Mouse (Mus musculus): ENCODE results near the gene Trmt5.

The Trmt5 gene

GRCm38 (mm10) chr12:73286287-73287092 is at the start of gene Trmt5, which contains the start of gene Slc38a6:
TSS of gene Trmt5 (minus strand) at chr12:73286710.
TSS of gene Slc38a6 (plus strand) at chr12:73286779.
- peak; percentile 90 to 93 for DNase-seq (ENCODE audit: low spot score in 2 of 2)

GRCm38 (mm10) chr12:73334051-73334551 is 47.6 kb upstream of the Trmt5 start:
- no peak for DNase-seq (ENCODE audit: low spot score in 2 of 2)

- DNase-seq (ENCODE audit: low spot score in 2 of 2): no peak
Observed at GRCm38 (mm10) chr12:73332701-73333100, 46.2 kb upstream of the Trmt5 start.

GRCm38 (mm10) chr12:73330236-73330635 is 43.7 kb upstream of the Trmt5 start:
- no peak for DNase-seq (ENCODE audit: low spot score in 2 of 2)

GRCm38 (mm10) chr12:73328448-73329167 is 42.1 kb upstream of the Trmt5 start:
- DNase-seq (ENCODE audit: low spot score in 2 of 2): no peak

GRCm38 (mm10) chr12:73327381-73327780 is 40.9 kb upstream of the Trmt5 start:
- DNase-seq (ENCODE audit: low spot score in 2 of 2): no peak

- DNase-seq (ENCODE audit: low spot score in 2 of 2): no peak
Observed at GRCm38 (mm10) chr12:73325617-73326016, 39.1 kb upstream of the Trmt5 start.

- DNase-seq (ENCODE audit: low spot score in 2 of 2): no peak
Observed at GRCm38 (mm10) chr12:73325181-73325580, 38.7 kb upstream of the Trmt5 start.

- no peak for DNase-seq (ENCODE audit: low spot score in 2 of 2)
Observed at GRCm38 (mm10) chr12:73324742-73325141, 38.2 kb upstream of the Trmt5 start.

GRCm38 (mm10) chr12:73324180-73324586 is 37.7 kb upstream of the Trmt5 start:
- peak; percentile 45 to 60 for DNase-seq (ENCODE audit: low spot score in 2 of 2)

- no peak for DNase-seq (ENCODE audit: low spot score in 2 of 2)
Observed at GRCm38 (mm10) chr12:73317706-73318686, 31.5 kb upstream of the Trmt5 start.

GRCm38 (mm10) chr12:73308711-73309110 is 22.2 kb upstream of the Trmt5 start:
- no peak for DNase-seq (ENCODE audit: low spot score in 2 of 2)

- no peak for DNase-seq (ENCODE audit: low spot score in 2 of 2)
Observed at GRCm38 (mm10) chr12:73307750-73308149, 21.2 kb upstream of the Trmt5 start.

- no peak for DNase-seq (ENCODE audit: low spot score in 2 of 2)
Observed at GRCm38 (mm10) chr12:73304636-73305035, 18.1 kb upstream of the Trmt5 start.

- DNase-seq (ENCODE audit: low spot score in 2 of 2): no peak
Observed at GRCm38 (mm10) chr12:73300531-73300930, 14.0 kb upstream of the Trmt5 start.

GRCm38 (mm10) chr12:73298621-73299020 is 12.1 kb upstream of the Trmt5 start:
- peak in 1 of 2 experiments; percentile 10 for DNase-seq (ENCODE audit: low spot score in 2 of 2)

- DNase-seq (ENCODE audit: low spot score in 2 of 2): no peak
Observed at GRCm38 (mm10) chr12:73295505-73296140, 9.1 kb upstream of the Trmt5 start.

- DNase-seq (ENCODE audit: low spot score in 2 of 2): no peak
Observed at GRCm38 (mm10) chr12:73294884-73295283, 8.4 kb upstream of the Trmt5 start.

GRCm38 (mm10) chr12:73288626-73289025 is 2.1 kb upstream of the Trmt5 start:
- no peak for DNase-seq (ENCODE audit: low spot score in 2 of 2)

- DNase-seq (ENCODE audit: low spot score in 2 of 2): no peak
Observed at GRCm38 (mm10) chr12:73287609-73288008, 1.1 kb upstream of the Trmt5 start.

- DNase-seq (ENCODE audit: low spot score in 2 of 2): no peak
Observed at GRCm38 (mm10) chr12:73274921-73275320, 11.6 kb downstream of the Trmt5 start.

All from right cerebral cortex, adult 2 months (tissue).